Mouse (Mus musculus): Measurements from ENCODE around the gene Mecp2.

DNA sequence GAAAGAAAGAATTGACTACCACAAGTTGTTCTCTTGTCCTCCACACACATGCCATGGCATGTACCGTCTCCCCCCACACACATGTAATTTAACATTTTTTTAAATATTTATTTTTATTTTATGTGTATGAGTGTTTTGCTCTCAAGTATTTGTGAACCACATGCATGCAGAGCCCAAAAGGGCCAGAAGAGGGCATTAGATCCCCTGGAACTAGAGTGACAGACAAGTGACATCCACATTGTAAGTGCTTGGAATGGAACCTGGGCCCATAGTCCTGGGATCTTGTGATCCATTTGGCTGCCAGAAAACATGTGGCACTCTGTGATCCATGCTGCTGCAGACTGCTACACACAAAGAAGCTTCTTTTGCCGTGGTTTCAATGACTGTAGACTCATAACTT, 10.2 kb downstream of the Mecp2 start:
- no peak for TF ChIP-seq TAL1 (IDR thresholded peaks at IDR 0.05; ENCODE audit: low read length)
- no peak for TF ChIP-seq GATA1 (IDR thresholded peaks at IDR 0.05; ENCODE audit: low read length)

All from erythroblast, embryonic 14.5 days (primary cell).